ENCODE assay signal across 10 mouse cellular contexts in the genomic region with DNA sequence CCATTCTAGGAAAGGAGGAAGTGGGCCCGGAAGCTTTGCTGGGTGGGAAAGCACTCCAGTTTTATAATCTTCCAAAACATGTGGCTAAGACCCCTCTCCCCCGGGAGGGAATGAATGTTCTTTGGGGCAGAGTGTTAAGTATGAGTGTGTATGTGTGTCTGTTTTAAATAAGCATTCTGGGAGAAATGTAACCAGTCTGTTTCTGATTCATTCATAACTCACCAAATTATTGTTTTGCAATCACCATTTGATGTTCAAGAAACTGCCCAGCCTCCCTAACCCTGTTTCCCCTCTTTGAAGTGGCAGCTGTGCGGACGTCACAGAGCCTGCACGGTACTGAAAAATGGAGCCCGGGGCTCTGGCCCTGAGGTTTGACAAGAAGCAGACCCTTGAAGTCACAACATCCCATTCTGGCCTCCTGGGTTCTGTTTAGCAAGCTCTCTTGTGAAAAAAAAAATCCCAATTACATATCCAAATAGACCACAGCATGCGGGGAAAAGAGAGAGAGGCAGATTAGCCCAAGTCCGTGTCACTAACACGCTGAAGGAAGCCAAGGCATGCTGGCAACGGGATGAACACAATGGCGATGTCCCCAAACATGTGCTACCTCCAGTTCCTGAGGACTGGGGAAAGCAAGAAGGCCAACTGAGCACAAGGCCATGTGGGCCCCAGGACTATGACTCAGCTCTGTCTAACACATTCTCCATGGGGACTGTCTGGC.
A peak's percentile ranks its signal among the peaks of the same experiment; 100 is the strongest.
DNase-seq lines count a peak whose midpoint lies in the region; ATAC-seq lines count a peak whose summit lies in the region.
"Had no signal": no experiment of that assay in that cellular context is flagged by ENCODE, and none has a peak within 500 bp of the region (broad histone marks: within the 10 kb centered on the region; RNA-seq: fewer than 3 reads in every experiment).

No protein-coding gene starts in this region.

- H3K4me1 ChIP-seq in heart, embryonic 11.5 days (ENCODE audit: control insufficient read depth, insufficient read depth, low read length), result peaks cover 28% of the 10 kb centered on the region
- peaks cover 14% of the 10 kb centered on the region for H3K4me1 ChIP-seq in stomach, embryonic 14.5 days (ENCODE audit: control insufficient read depth, insufficient read depth, low read length)

- no peak for DNase-seq in heart, postnatal 10 days
- DNase-seq in brain, adult 2 months (ENCODE audit: low read depth, low spot score), result peak; percentile 76
- DNase-seq in forelimb bud, embryonic 11.5 days (ENCODE audit: low read depth, low spot score), result peak; percentile 83
- DNase-seq in right cerebral cortex, postnatal 36 days (ENCODE audit: low spot score in 2 of 2), result no peak
- no peak for DNase-seq in T-cell, adult 2 months (ENCODE audit: low spot score)
- DNase-seq: gastrocnemius, postnatal 25 days had no signal

- H3K36me3 ChIP-seq in heart, embryonic 11.5 days (ENCODE audit: control insufficient read depth, insufficient read depth, low read length), result no peaks in the 10 kb centered on the region
- H3K36me3 ChIP-seq in stomach, embryonic 14.5 days (ENCODE audit: control insufficient read depth, insufficient read depth, low read length), result no peaks in the 10 kb centered on the region

- H3K9ac ChIP-seq in heart, embryonic 11.5 days (ENCODE audit: low read depth, low read length), result peak overlapping the region; percentile 16; the same call in 1 of the 2 replicates
- no peak overlapping the region for H3K9ac ChIP-seq in stomach, embryonic 14.5 days (replicated peaks; ENCODE audit: low read depth, low read length)

- no peaks in the 10 kb centered on the region for H3K9me3 ChIP-seq in heart, embryonic 11.5 days (replicated peaks; ENCODE audit: control insufficient read depth, low read length)
- H3K9me3 ChIP-seq in stomach, embryonic 14.5 days (ENCODE audit: control insufficient read depth, low read depth, low read length), result no peaks in the 10 kb centered on the region

- no peaks in the 10 kb centered on the region for H3K27me3 ChIP-seq in heart, embryonic 11.5 days (ENCODE audit: control insufficient read depth, insufficient read depth, low read length)
- no peaks in the 10 kb centered on the region for H3K27me3 ChIP-seq in stomach, embryonic 14.5 days (ENCODE audit: control insufficient read depth, insufficient read depth, low read length)

- H3K4me2 ChIP-seq in heart, embryonic 11.5 days, result no peak overlapping the region
- H3K4me2 ChIP-seq in stomach, embryonic 14.5 days (replicated peaks; ENCODE audit: low read depth, low read length), result no peak overlapping the region

- intact Hi-C loops in heart, postnatal 10 days (cut with DNase I), result no loop called here

- H3K4me3 ChIP-seq in heart, embryonic 11.5 days (ENCODE audit: low read depth, low read length), result no peak overlapping the region
- H3K4me3 ChIP-seq in stomach, embryonic 14.5 days (ENCODE audit: low read depth, low read length), result no peak overlapping the region

- 49% methylated on average over 11 of the region's 11 CpGs for WGBS in heart, embryonic 11.5 days (ENCODE audit: insufficient replicate concordance)
- WGBS in stomach, embryonic 14.5 days, result 36% methylated on average over 11 of the region's 11 CpGs

- peak overlapping the region; percentile 15; the same call in 1 of the 2 replicates for H3K27ac ChIP-seq in heart, embryonic 11.5 days (ENCODE audit: low read depth, low read length)
- H3K27ac ChIP-seq in stomach, embryonic 14.5 days (ENCODE audit: low read length), result peak overlapping the region; percentile 61; the same call in 1 of the 2 replicates
- H3K27ac ChIP-seq: macrophage had no signal

- no peak for ATAC-seq in heart, embryonic 11.5 days (replicated peaks; ENCODE audit: insufficient number of reproducible peaks, low FRiP score, low TSS enrichment)
- ATAC-seq in stomach, embryonic 14.5 days (ENCODE audit: insufficient number of reproducible peaks, insufficient read depth, low FRiP score, low read depth), result peak; percentile 67; the same call in 1 of the 2 replicates
- no peak for ATAC-seq in inflammation-experienced regulatory T-cells, adult 6 months

Comparison
In these comparisons a context has a peak if more than half of its experiments do, and no peak if none do; other contexts are left out.
1. DNase-seq: peak in brain, adult 2 months (single experiment) and forelimb bud, embryonic 11.5 days (single experiment); none in heart, postnatal 10 days (0 of 2), right cerebral cortex, postnatal 36 days (0 of 2) and T-cell, adult 2 months (single experiment).